Mouse (Mus musculus): ENCODE results near the gene Gltpd2. TPM values are rescaled to one million over a fixed set of nuclear protein-coding genes. Genes with fewer than 3 reads are reported as not detected.
A peak's percentile ranks its signal among the peaks of the same experiment; 100 is the strongest.
"Not testable (repeated sequence)": the region's sequence is repeated elsewhere in the genome, so short reads cannot be mapped to it uniquely, and the experiment has no call there.

The Gltpd2 gene
- polyA plus RNA-seq, 1 experiment from 2014 or later: 0.44 TPM

- peak overlapping the region; percentile 90; the same call in 1 of the 2 replicates for H3K27ac ChIP-seq (replicated peaks)
- peaks cover 37% of the 10 kb centered on the region for H3K36me3 ChIP-seq (replicated peaks)
- H3K27me3 ChIP-seq (replicated peaks; ENCODE audit: low read depth, poor library complexity, severe bottlenecking): peaks cover 16% of the 10 kb centered on the region
- peak overlapping the region; percentile 82 for H3K4me3 ChIP-seq
- WGBS: 9% methylated on average over 8 of the region's 8 CpGs
- H3K9me3 ChIP-seq: no peaks in the 10 kb centered on the region
- DNase-seq (ENCODE audit: low spot score): no peak
- peaks cover 18% of the 10 kb centered on the region for H3K4me1 ChIP-seq
These were observed 5.8 kb downstream of the Gltpd2 start for GRCm38 (mm10) chr11:70524782-70525181.

- no peaks in the 10 kb centered on the region for H3K9me3 ChIP-seq
- DNase-seq (ENCODE audit: low spot score): peak; percentile 93
- peak within 1 kb of the TSS; percentile 82 for H3K4me3 ChIP-seq
- H3K27ac ChIP-seq (replicated peaks): peak within 1 kb of the TSS; percentile 90
- under 1% methylated on average over 26 of the region's 26 CpGs for WGBS
- H3K36me3 ChIP-seq (replicated peaks): peaks cover 38% of the 10 kb centered on the region
- peaks cover 11% of the 10 kb centered on the region; the same call in 1 of the 2 replicates for H3K27me3 ChIP-seq (replicated peaks; ENCODE audit: low read depth, poor library complexity, severe bottlenecking)
- peaks cover 13% of the 10 kb centered on the region for H3K4me1 ChIP-seq
These were observed 6.2 kb downstream of the Gltpd2 start, which contains the start of gene Psmb6 for GRCm38 (mm10) chr11:70525184-70525678. Gene Psmb6 (plus strand): TSS chr11:70525367.

- Histone ChIP-seq H3K27me3 (replicated peaks; ENCODE audit: low read depth, poor library complexity, severe bottlenecking) (0 out of 2 replicates have a peak, but pooled peaks cover 6% of the 10 kb centered on the region), H3K4me1 (peaks cover 9% of the 10 kb centered on the region), H3K27ac (replicated peaks) (peak overlapping the region; percentile 90), H3K9me3 (no peaks in the 10 kb centered on the region), H3K36me3 (replicated peaks) (peaks cover 38% of the 10 kb centered on the region), H3K4me3 (peak overlapping the region; percentile 82)
- no peak for DNase-seq (ENCODE audit: low spot score)
- WGBS: 4% methylated on average over 12 of the region's 12 CpGs
These were observed 6.7 kb downstream of the Gltpd2 start for GRCm38 (mm10) chr11:70525726-70526125.

GRCm38 (mm10) chr11:70526211-70526610 lies 7.2 kb downstream of the Gltpd2 start:
- peaks cover 38% of the 10 kb centered on the region for H3K36me3 ChIP-seq (replicated peaks)
- DNase-seq (ENCODE audit: low spot score): no peak
- H3K4me3 ChIP-seq: peak overlapping the region; percentile 82
- H3K4me1 ChIP-seq: peaks cover 9% of the 10 kb centered on the region
- 0 out of 2 replicates have a peak, but pooled peaks cover 1% of the 10 kb centered on the region for H3K27me3 ChIP-seq (replicated peaks; ENCODE audit: low read depth, poor library complexity, severe bottlenecking)
- WGBS: 90% methylated on average over 12 of the region's 12 CpGs
- H3K27ac ChIP-seq (replicated peaks): no peak overlapping the region
- no peaks in the 10 kb centered on the region for H3K9me3 ChIP-seq

- peaks cover 12% of the 10 kb centered on the region for H3K4me1 ChIP-seq
- H3K36me3 ChIP-seq (replicated peaks): peaks cover 38% of the 10 kb centered on the region
- H3K27ac ChIP-seq (replicated peaks): no peak overlapping the region
- no peaks in the 10 kb centered on the region for H3K9me3 ChIP-seq
- no peak for DNase-seq (ENCODE audit: low spot score)
- 87% methylated on average over 7 of the region's 7 CpGs for whole genome bisulfite sequencing
- H3K4me3 ChIP-seq: no peak overlapping the region
- H3K27me3 ChIP-seq (replicated peaks; ENCODE audit: low read depth, poor library complexity, severe bottlenecking): no peaks in the 10 kb centered on the region
These were observed 9.6 kb downstream of the Gltpd2 start for GRCm38 (mm10) chr11:70528610-70529009.

GRCm38 (mm10) chr11:70531065-70531464 lies 12.1 kb downstream of the Gltpd2 start:
- peaks cover 37% of the 10 kb centered on the region for H3K36me3 ChIP-seq (replicated peaks)
- not testable (repeated sequence) for H3K27me3 ChIP-seq (replicated peaks; ENCODE audit: low read depth, poor library complexity, severe bottlenecking); H3K4me3 ChIP-seq; DNase-seq (ENCODE audit: low spot score); H3K9me3 ChIP-seq; H3K27ac ChIP-seq (replicated peaks); H3K4me1 ChIP-seq
- WGBS: 83% methylated on average over 2 of the region's 2 CpGs

- DNase-seq (ENCODE audit: low spot score): no peak
- WGBS: 79% methylated on average over 6 of the region's 6 CpGs
- H3K36me3 ChIP-seq (replicated peaks): peaks cover 20% of the 10 kb centered on the region
- no peak within 1 kb of the TSS for H3K4me3 ChIP-seq
- H3K9me3 ChIP-seq: no peaks in the 10 kb centered on the region
- peaks cover 7% of the 10 kb centered on the region; the same call in 1 of the 2 replicates for H3K27me3 ChIP-seq (replicated peaks; ENCODE audit: low read depth, poor library complexity, severe bottlenecking)
- 0 out of 2 replicates have a peak, but pooled peaks cover 3% of the 10 kb centered on the region for H3K4me1 ChIP-seq
- no peak within 1 kb of the TSS for H3K27ac ChIP-seq (replicated peaks)
These were observed 13.8 kb downstream of the Gltpd2 start, which contains the start of gene Gm40193 for GRCm38 (mm10) chr11:70532839-70533238. Gene Gm40193 (minus strand): TSS chr11:70532939.

- Histone ChIP-seq H3K4me1 (peaks cover 12% of the 10 kb centered on the region), H3K27me3 (replicated peaks; ENCODE audit: low read depth, poor library complexity, severe bottlenecking) (peaks cover 68% of the 10 kb centered on the region), H3K4me3 (peak overlapping the region; percentile 68), H3K9me3 (no peaks in the 10 kb centered on the region), H3K27ac (replicated peaks) (no peak overlapping the region), H3K36me3 (replicated peaks) (no peaks in the 10 kb centered on the region)
- 23% methylated on average over 9 of the region's 9 CpGs for WGBS
- no peak for DNase-seq (ENCODE audit: low spot score)
These were observed 20.4 kb downstream of the Gltpd2 start for GRCm38 (mm10) chr11:70539423-70539822.

GRCm38 (mm10) chr11:70539877-70540587 lies 21.0 kb downstream of the Gltpd2 start, which contains the start of gene Pld2:
Gene Pld2 (plus strand): TSS chr11:70540064.
- Histone ChIP-seq H3K27me3 (replicated peaks; ENCODE audit: low read depth, poor library complexity, severe bottlenecking) (peaks cover 70% of the 10 kb centered on the region), H3K9me3 (no peaks in the 10 kb centered on the region), H3K4me1 (peaks cover 12% of the 10 kb centered on the region), H3K36me3 (replicated peaks) (no peaks in the 10 kb centered on the region), H3K27ac (replicated peaks) (peak within 1 kb of the TSS; percentile 75), H3K4me3 (peak within 1 kb of the TSS; percentile 68)
- under 1% methylated on average over 65 of the region's 65 CpGs for WGBS
- DNase-seq (ENCODE audit: low spot score): peak; percentile 89

GRCm38 (mm10) chr11:70540928-70541327 lies 21.9 kb downstream of the Gltpd2 start:
- H3K4me3 ChIP-seq: peak overlapping the region; percentile 68
- peaks cover 12% of the 10 kb centered on the region for H3K4me1 ChIP-seq

GRCm38 (mm10) chr11:70541415-70541814 lies 22.4 kb downstream of the Gltpd2 start:
- Histone ChIP-seq H3K4me3 (no peak overlapping the region), H3K4me1 (peaks cover 12% of the 10 kb centered on the region), H3K27ac (replicated peaks) (no peak overlapping the region), H3K9me3 (no peaks in the 10 kb centered on the region), H3K36me3 (replicated peaks) (no peaks in the 10 kb centered on the region), H3K27me3 (replicated peaks; ENCODE audit: low read depth, poor library complexity, severe bottlenecking) (peaks cover 70% of the 10 kb centered on the region)
- no peak for DNase-seq (ENCODE audit: low spot score)
- WGBS: 74% methylated on average over 5 of the region's 5 CpGs

More at GRCm38 (mm10) chr11:70540928-70541327, 21.9 kb downstream of the Gltpd2 start:
- peaks cover 70% of the 10 kb centered on the region for H3K27me3 ChIP-seq (replicated peaks; ENCODE audit: low read depth, poor library complexity, severe bottlenecking)
- no peak for DNase-seq (ENCODE audit: low spot score)
- H3K27ac ChIP-seq (replicated peaks): 0 out of 2 replicates have a peak overlapping the region, but pooled peaks have one; percentile 75
- H3K36me3 ChIP-seq (replicated peaks): no peaks in the 10 kb centered on the region
- WGBS: 83% methylated on average over 7 of the region's 7 CpGs
- no peaks in the 10 kb centered on the region for H3K9me3 ChIP-seq

GRCm38 (mm10) chr11:70544496-70544895 lies 25.5 kb downstream of the Gltpd2 start:
- peaks cover 50% of the 10 kb centered on the region for H3K27me3 ChIP-seq (replicated peaks; ENCODE audit: low read depth, poor library complexity, severe bottlenecking)
- WGBS: 75% methylated on average over 7 of the region's 7 CpGs
- DNase-seq (ENCODE audit: low spot score): no peak
- H3K4me1 ChIP-seq: peaks cover 12% of the 10 kb centered on the region
- no peaks in the 10 kb centered on the region for H3K36me3 ChIP-seq (replicated peaks)
- H3K4me3 ChIP-seq: no peak overlapping the region
- no peaks in the 10 kb centered on the region for H3K9me3 ChIP-seq
- H3K27ac ChIP-seq (replicated peaks): no peak overlapping the region

GRCm38 (mm10) chr11:70551526-70551925 lies 32.5 kb downstream of the Gltpd2 start:
- Histone ChIP-seq H3K27me3 (replicated peaks; ENCODE audit: low read depth, poor library complexity, severe bottlenecking) (peaks cover 20% of the 10 kb centered on the region), H3K9me3 (no peaks in the 10 kb centered on the region), H3K4me1 (peaks cover 11% of the 10 kb centered on the region), H3K36me3 (replicated peaks) (no peaks in the 10 kb centered on the region), H3K27ac (replicated peaks) (no peak overlapping the region), H3K4me3 (no peak overlapping the region)
- DNase-seq (ENCODE audit: low spot score): no peak
- WGBS: 89% methylated on average over 8 of the region's 8 CpGs
